Mouse (Mus musculus) bone marrow macrophage, adult 2 months (primary cell): ENCODE measurements at regions not wholly inside any gene's neighbourhood (a gene's known extent, or its start where the extent isn't known, plus 50 kb on each side); places are given as distances from the start of the nearest gene placed in this dataset.

Experiments
- CTCF ChIP-seq: IDR thresholded peaks from 2 replicates; pipeline ENCODE4 v1.5.1; 2012; ENCODE audit warnings: low read depth, mild to moderate bottlenecking, low read length, moderate library complexity
- POLR2A ChIP-seq: IDR thresholded peaks from 2 replicates; pipeline ENCODE4 v1.6.1; 2012; ENCODE audit warnings: mild to moderate bottlenecking, low read depth, low read length, borderline replicate concordance

- TF ChIP-seq POLR2A (no peak), CTCF (no peak)
Observed at GRCm38 (mm10) chr2:75528706-75529105, 130.4 kb upstream of the Hnrnpa3 start.
